ENCODE assay signal across 7 mouse cellular contexts in genomic region chr5:130143977-130144333, GRCm38 (mm10). TPM values are rescaled to one million over a fixed set of nuclear protein-coding genes. Genes with fewer than 3 reads are reported as not detected.
DNase-seq lines count a peak whose midpoint lies in the region; ATAC-seq and TF ChIP-seq lines count a peak whose summit lies in the region.

No protein-coding gene starts in this region.

- peak overlapping the region; percentile 96 for H3K4me2 ChIP-seq in intestine, embryonic 15.5 days (replicated peaks)
- H3K4me2 ChIP-seq in limb, embryonic 12.5 days = peak overlapping the region; percentile 88
- peak overlapping the region; percentile 83 for H3K4me2 ChIP-seq in midbrain, embryonic 12.5 days (replicated peaks)

- H3K4me3 ChIP-seq in intestine, embryonic 15.5 days (replicated peaks) = peak overlapping the region; percentile 62
- peak overlapping the region; percentile 65 for H3K4me3 ChIP-seq in limb, embryonic 12.5 days (replicated peaks)
- peak overlapping the region; percentile 63 for H3K4me3 ChIP-seq in midbrain, embryonic 12.5 days
- H3K4me3 ChIP-seq in small intestine, adult 2 months (ENCODE audit: low read depth, low read length) = peak overlapping the region; percentile 71

- DNase-seq in adrenal gland, adult 8-10 months = peak; percentile 89
- peak; percentile 83 for DNase-seq in embryo, embryonic 10.5 days (ENCODE audit: low spot score)
- peak; percentile 72 for DNase-seq in gastrocnemius, postnatal 10 days

- H3K27ac ChIP-seq in intestine, embryonic 15.5 days = peak overlapping the region; percentile 61; the same call in 1 of the 2 replicates
- H3K27ac ChIP-seq in limb, embryonic 12.5 days = peak overlapping the region; percentile 69
- peak overlapping the region; percentile 83 for H3K27ac ChIP-seq in midbrain, embryonic 12.5 days (replicated peaks)
- peak overlapping the region; percentile 45 for H3K27ac ChIP-seq in small intestine, adult 2 months (ENCODE audit: insufficient read depth, low read depth, low read length)

- H3K9ac ChIP-seq in intestine, embryonic 15.5 days = peak overlapping the region; percentile 35
- peak overlapping the region; percentile 45; the same call in 1 of the 2 replicates for H3K9ac ChIP-seq in limb, embryonic 12.5 days (replicated peaks)
- peak overlapping the region; percentile 29; the same call in 1 of the 2 replicates for H3K9ac ChIP-seq in midbrain, embryonic 12.5 days (replicated peaks)

- no peak for TF ChIP-seq CTCF in small intestine, adult 2 months (IDR thresholded peaks at IDR 0.05; ENCODE audit: extremely low read depth, insufficient read length, insufficient replicate concordance, low read depth, low read length)

- peaks cover 11% of the 10 kb centered on the region for H3K4me1 ChIP-seq in intestine, embryonic 15.5 days (replicated peaks)
- H3K4me1 ChIP-seq in limb, embryonic 12.5 days (replicated peaks) = peaks cover 11% of the 10 kb centered on the region
- H3K4me1 ChIP-seq in midbrain, embryonic 12.5 days = 0 out of 2 replicates have a peak, but pooled peaks cover 19% of the 10 kb centered on the region
- peaks cover 10% of the 10 kb centered on the region for H3K4me1 ChIP-seq in small intestine, adult 2 months (ENCODE audit: control insufficient read depth, insufficient read depth, insufficient read length, low read length)

- H3K27me3 ChIP-seq in intestine, embryonic 15.5 days (replicated peaks) = no peaks in the 10 kb centered on the region
- no peaks in the 10 kb centered on the region for H3K27me3 ChIP-seq in limb, embryonic 12.5 days
- no peaks in the 10 kb centered on the region for H3K27me3 ChIP-seq in midbrain, embryonic 12.5 days
- no peaks in the 10 kb centered on the region for H3K27me3 ChIP-seq in small intestine, adult 2 months (ENCODE audit: control insufficient read depth, insufficient read depth, low read length)

- no peaks in the 10 kb centered on the region for H3K9me3 ChIP-seq in intestine, embryonic 15.5 days
- H3K9me3 ChIP-seq in limb, embryonic 12.5 days = no peaks in the 10 kb centered on the region
- no peaks in the 10 kb centered on the region for H3K9me3 ChIP-seq in midbrain, embryonic 12.5 days

- H3K36me3 ChIP-seq in intestine, embryonic 15.5 days = no peaks in the 10 kb centered on the region
- H3K36me3 ChIP-seq in limb, embryonic 12.5 days = peaks cover 9% of the 10 kb centered on the region
- H3K36me3 ChIP-seq in midbrain, embryonic 12.5 days = 0 out of 2 replicates have a peak, but pooled peaks cover 3% of the 10 kb centered on the region
- no peaks in the 10 kb centered on the region for H3K36me3 ChIP-seq in small intestine, adult 2 months (ENCODE audit: control insufficient read depth, insufficient read depth, low read length)

- no peak for TF ChIP-seq POLR2A in small intestine, adult 2 months (IDR thresholded peaks at IDR 0.05; ENCODE audit: low read depth, low read length)

- peak; percentile 32 for ATAC-seq in intestine, embryonic 15.5 days
- peak; percentile 7; the same call in 1 of the 2 replicates for ATAC-seq in limb, embryonic 12.5 days (ENCODE audit: insufficient number of reproducible peaks, insufficient read depth, low FRiP score, low TSS enrichment, low read depth)
- ATAC-seq in midbrain, embryonic 12.5 days (ENCODE audit: low FRiP score, low read depth) = peak; percentile 39

- 5% methylated on average over 20 of the region's 20 CpGs for WGBS in intestine, embryonic 15.5 days
- 4% methylated on average over 20 of the region's 20 CpGs for WGBS in limb, embryonic 12.5 days
- WGBS in midbrain, embryonic 12.5 days = 2% methylated on average over 20 of the region's 20 CpGs
- WGBS in small intestine, adult 2 months = 5% methylated on average over 20 of the region's 20 CpGs

RNA-seq across cellular contexts. Expression of gene Kctd7, which starts 0.7 kb away (rescaled TPM):
- total RNA-seq in adrenal gland, adult 8-10 months (2022) = 10 to 100 TPM; 14.5 to 19.6 (median 17.4) TPM
- 1 to 10 TPM; 3.9 to 5.7 TPM for total RNA-seq in gastrocnemius, postnatal 10 days (2021)
- 3.8 and 3.9 TPM in 2 replicates for polyA plus RNA-seq in intestine, embryonic 15.5 days (2015; fragmentation: Nextera tagmentation; extraction: Ambion mirVana)
- polyA plus RNA-seq in limb, embryonic 12.5 days (2016; fragmentation: Nextera tagmentation; extraction: Ambion mirVana) = 6.3 and 6.9 TPM in 2 replicates
- polyA plus RNA-seq in midbrain, embryonic 12.5 days (2016; fragmentation: Nextera tagmentation; extraction: Ambion mirVana) = 8.3 and 9.3 TPM in 2 replicates
- polyA plus RNA-seq in small intestine, adult 2 months (2012; rRNA removed) = 1.3 TPM in 2 replicates

RNA-seq across cellular contexts. Expression of gene Rabgef1, which starts 27.6 kb away (rescaled TPM):
- total RNA-seq in adrenal gland, adult 8-10 months (2022) = 10 to 100 TPM; 32.0 to 53.7 (median 39.0) TPM
- 10 to 100 TPM; 33.3 to 39.3 TPM for total RNA-seq in gastrocnemius, postnatal 10 days (2021)
- polyA plus RNA-seq in intestine, embryonic 15.5 days (2015; fragmentation: Nextera tagmentation; extraction: Ambion mirVana) = 22.3 and 26.8 TPM in 2 replicates
- 26.8 and 26.9 TPM in 2 replicates for polyA plus RNA-seq in limb, embryonic 12.5 days (2016; fragmentation: Nextera tagmentation; extraction: Ambion mirVana)
- polyA plus RNA-seq in midbrain, embryonic 12.5 days (2016; fragmentation: Nextera tagmentation; extraction: Ambion mirVana) = 33.1 and 36.9 TPM in 2 replicates
- polyA plus RNA-seq in small intestine, adult 2 months (2012; rRNA removed) = 7.6 and 11.5 TPM in 2 replicates

Comparison
In these comparisons a context has a peak if more than half of its experiments do, and no peak if none do; other contexts are left out.
1. Peak in every context shown above with its lines: DNase-seq, ATAC-seq, H3K4me3 ChIP-seq and H3K27ac ChIP-seq.